Mouse (Mus musculus) hindbrain, embryonic 12.5 days (tissue): ENCODE results near the gene 4933406M09Rik. TPM values are rescaled to one million over a fixed set of nuclear protein-coding genes. Genes with fewer than 3 reads are reported as not detected.

ENCODE experiments used
- polyA plus RNA-seq: library from polyadenylated mRNA; unstranded; fragments of >200 nt; fragmentation: Nextera tagmentation; extraction: Ambion mirVana; gene quantifications from 2 replicates; pipeline ENCODE4 v1.2.1, GENCODE M21; 2016

4933406M09Rik gene
- polyA plus RNA-seq, 1 experiment from 2014 or later, result not detected

Other genes with a start within 250 kb of the 4933406M09Rik start
- 3.0 and 3.3 TPM in 2 replicates for gene Chil1, start 203.8 kb upstream of the 4933406M09Rik start, polyA plus RNA-seq
- 2.4 and 15.9 TPM in 2 replicates for gene Mybph, start 192.5 kb upstream of the 4933406M09Rik start, polyA plus RNA-seq
- gene Adora1, start 150.5 kb upstream of the 4933406M09Rik start, polyA plus RNA-seq, result 2.3 and 2.4 TPM in 2 replicates
- gene Myog, start 96.0 kb upstream of the 4933406M09Rik start, polyA plus RNA-seq, result 7.8 and 36.7 TPM in 2 replicates
- 6.3 and 7.8 TPM in 2 replicates for gene Ppfia4, start 53.0 kb upstream of the 4933406M09Rik start, polyA plus RNA-seq
- gene Tmem183a, start 24.0 kb upstream of the 4933406M09Rik start, polyA plus RNA-seq, result 109 and 123 TPM in 2 replicates
- 24.1 and 25.9 TPM in 2 replicates for gene Cyb5r1, start 19.6 kb downstream of the 4933406M09Rik start, polyA plus RNA-seq
- gene Adipor1, start 29.4 kb downstream of the 4933406M09Rik start, polyA plus RNA-seq, result 73.5 and 78.1 TPM in 2 replicates
- 32.3 and 32.9 TPM in 2 replicates for gene Klhl12, start 69.6 kb downstream of the 4933406M09Rik start, polyA plus RNA-seq
- gene Rabif, start 108.7 kb downstream of the 4933406M09Rik start, polyA plus RNA-seq, result 45.7 and 53.1 TPM in 2 replicates
- gene Mgat4e, start 163.7 kb downstream of the 4933406M09Rik start, polyA plus RNA-seq, result not detected in 2 replicates
- 119 and 120 TPM in 2 replicates for gene Kdm5b, start 174.2 kb downstream of the 4933406M09Rik start, polyA plus RNA-seq